Mouse (Mus musculus) kidney, adult 8-10 months (tissue): Measurements from ENCODE around the gene 2900026A02Rik.

Experiments
- DNase-seq, 2 experiments: peaks; one replicate each; pipeline ENCODE4 v3.0.0; 2022

Gene 2900026A02Rik

DNA sequence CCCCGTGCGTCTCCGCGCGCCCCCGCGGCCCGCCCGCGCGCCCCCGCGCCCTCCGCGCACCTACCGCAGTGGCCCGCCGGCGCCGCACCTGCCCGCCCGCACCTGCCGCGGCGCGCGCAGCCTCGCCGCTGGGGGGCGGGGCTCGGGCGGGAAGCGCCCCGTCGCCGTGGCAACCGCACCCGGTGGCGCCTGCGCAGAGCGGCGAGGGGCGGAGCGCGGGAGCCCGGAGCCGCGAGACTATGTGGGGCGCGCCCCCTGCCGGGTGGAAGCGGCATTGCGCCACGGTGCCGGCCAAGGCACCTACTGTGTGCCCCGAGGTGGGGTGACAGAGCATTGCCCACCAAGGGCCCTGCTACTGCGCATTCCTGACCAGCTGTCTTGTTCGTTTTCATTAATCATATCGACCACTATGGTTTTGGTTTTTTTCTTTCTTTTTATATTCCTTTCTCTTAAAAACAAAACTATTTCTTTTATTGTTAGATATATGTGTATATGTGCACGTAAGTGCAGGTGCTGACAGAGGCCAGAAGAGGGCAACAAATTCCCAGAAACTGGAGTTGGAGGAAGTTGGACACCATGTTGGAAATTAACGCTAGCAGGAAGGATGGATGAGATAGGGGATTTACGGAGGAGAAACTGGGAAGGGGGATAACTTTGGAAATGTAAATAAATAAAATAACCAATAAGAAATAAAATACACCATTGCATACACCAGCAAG is at the start of gene 2900026A02Rik:
Gene 2900026A02Rik (minus strand): TSS at position 90 of the 719 bp plus-strand sequence.
- DNase-seq = peak; percentile 73 to 83

DNA sequence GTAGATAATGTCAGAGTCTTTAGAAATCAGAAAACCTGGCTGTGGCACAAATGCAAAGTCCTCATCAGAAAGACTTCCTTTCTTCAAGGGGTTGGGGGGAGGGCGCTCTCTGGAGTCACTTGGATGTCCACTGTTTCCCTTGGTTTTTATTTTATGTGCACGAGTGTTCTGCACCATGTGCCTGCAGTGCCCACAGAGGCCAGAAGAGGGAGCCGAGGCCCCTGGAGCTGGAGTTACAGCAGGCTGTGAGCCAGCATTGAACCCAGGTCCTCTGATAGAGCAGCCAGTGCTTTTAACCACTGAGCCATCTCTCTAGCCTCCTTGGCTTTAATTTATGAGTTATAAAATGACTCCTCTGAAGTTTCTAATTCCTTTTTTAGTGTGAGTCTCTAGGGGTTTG is 49.0 kb upstream of the 2900026A02Rik start:
- DNase-seq = no peak

DNA sequence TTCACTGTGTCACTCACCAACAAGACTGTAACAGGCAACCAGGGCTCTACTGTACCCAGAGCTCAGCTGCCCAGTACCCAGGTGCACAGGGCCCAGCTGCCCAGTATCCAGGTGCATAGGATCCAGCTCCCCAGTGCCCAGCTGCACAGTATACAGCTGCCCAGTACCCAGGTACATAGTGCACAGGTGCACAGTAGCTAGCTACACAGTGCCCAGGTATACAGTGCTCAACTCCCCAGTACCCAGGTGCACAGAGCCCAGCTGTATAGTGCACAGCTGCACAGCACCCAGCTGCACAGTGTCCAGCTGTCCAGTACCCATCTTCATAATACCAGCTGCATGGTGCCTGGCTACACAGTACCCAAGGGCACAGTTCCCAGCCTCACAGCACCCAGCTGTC is 47.2 kb upstream of the 2900026A02Rik start:
- no peak for DNase-seq

DNA sequence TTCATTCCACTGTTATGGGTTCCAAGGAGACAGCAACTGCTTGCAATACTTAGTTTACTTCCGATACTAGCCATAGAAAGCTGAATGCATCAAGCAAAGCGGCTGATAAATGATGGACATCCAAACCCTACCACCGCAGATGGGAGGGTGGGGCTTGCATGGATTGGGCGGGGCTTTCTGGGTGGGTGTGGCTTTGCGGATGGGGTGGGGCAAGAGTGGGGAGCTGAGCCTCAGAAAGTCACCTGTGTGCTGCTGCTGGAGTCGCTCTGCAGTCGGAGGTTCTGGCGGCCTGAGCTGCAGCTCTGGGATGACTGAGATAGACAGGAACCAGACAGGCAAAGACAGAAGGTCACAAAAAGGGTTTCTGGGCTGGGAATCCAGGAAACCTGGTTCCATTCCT is 44.6 kb upstream of the 2900026A02Rik start:
- no peak for DNase-seq

DNA sequence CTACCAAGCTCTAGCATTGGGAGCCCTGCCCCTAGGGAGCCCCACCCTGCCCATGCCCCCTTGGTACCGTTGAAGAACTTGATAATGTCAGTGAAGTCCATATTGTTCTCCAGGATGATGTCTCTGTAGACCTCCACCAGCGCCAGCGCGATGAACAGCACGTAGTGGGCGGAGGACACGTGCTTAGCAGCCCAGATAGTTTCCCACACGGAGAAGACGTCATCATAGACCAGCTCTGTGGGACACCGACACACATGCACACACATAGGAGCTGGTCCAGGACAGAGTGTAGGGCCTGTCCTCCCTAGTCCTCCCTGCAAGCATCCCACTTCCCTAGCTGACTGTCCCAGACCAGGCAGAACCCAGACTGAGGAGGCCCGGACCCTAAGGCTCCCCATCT is 29.8 kb upstream of the 2900026A02Rik start:
- DNase-seq = no peak

DNA sequence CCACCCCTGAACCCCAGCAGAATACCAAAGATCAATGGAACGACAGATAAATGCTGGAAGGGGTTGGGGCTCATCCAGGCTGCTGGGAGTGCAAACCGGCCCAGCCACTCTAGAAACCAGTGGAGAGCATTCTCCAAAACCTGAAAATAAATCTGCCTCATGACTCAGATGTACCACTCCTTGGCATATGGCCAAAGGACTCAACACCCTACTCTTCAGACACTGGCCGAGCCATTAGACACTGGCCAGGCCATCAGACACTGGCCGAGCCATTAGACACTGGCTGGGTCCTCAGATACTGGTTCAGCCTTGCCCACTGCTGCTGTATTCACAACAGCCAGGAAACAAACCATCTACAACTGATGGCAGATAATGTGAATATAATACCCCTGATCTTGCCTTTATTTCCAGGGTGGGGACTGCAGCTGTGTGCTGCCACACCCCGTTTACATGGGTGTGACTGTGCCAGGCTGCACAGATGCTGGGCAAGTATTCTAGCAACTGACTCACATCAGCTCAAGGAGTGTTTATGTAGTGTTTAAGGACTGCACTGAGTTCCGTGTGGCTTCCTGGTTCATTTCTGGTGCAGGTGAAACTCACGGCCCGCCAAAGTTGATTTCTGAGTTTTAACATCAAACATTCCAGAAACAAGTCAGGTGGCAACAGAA is 28.4 kb upstream of the 2900026A02Rik start:
- no peak for DNase-seq

DNA sequence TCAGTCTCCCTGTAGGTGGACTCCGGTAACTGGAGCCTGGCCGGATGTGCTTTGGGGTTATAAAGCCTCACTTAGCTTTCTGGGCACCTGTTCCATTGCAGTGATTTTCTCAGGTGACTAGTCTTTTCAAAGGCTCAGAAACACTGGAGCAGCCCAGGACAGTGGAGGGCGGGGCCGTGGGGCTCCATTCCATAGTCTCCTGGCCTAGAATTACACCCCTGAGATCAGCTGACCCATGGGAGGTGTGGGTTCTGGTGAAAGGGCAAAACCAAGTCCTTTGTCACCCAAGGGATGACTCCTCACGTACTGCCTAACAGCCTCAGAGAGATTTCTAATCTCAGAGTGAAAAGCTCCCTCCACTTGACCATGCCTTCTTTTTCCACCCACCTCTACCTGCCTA is 9.2 kb upstream of the 2900026A02Rik start:
- DNase-seq = no peak

DNA sequence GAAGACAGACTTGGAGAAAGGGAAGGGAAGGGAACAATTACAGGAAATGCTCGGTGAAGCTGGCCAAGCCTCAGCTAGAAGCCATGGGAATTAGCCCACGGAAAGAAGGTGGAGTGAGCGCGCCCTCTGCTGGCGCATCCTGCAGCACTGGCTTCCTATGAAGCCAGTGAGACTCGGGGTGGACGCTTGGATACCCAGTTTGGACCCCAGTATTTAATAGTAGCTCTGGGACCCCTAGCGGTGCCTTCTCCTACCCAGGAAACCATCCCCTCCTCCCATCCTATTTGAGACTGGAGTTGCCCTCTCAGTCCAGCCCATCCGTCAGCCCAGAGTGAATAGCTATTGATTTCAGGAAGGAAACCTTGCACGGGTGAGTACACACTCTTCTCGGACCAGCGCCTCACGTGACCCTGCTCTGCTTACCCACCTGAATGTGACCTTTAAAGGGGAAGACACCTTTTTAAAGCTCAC is 5.6 kb upstream of the 2900026A02Rik start, which contains the start of gene Tmem211:
Gene Tmem211 (plus strand): TSS at position 278 of the 471 bp plus-strand sequence.
- DNase-seq = peak; percentile 81 to 87

DNA sequence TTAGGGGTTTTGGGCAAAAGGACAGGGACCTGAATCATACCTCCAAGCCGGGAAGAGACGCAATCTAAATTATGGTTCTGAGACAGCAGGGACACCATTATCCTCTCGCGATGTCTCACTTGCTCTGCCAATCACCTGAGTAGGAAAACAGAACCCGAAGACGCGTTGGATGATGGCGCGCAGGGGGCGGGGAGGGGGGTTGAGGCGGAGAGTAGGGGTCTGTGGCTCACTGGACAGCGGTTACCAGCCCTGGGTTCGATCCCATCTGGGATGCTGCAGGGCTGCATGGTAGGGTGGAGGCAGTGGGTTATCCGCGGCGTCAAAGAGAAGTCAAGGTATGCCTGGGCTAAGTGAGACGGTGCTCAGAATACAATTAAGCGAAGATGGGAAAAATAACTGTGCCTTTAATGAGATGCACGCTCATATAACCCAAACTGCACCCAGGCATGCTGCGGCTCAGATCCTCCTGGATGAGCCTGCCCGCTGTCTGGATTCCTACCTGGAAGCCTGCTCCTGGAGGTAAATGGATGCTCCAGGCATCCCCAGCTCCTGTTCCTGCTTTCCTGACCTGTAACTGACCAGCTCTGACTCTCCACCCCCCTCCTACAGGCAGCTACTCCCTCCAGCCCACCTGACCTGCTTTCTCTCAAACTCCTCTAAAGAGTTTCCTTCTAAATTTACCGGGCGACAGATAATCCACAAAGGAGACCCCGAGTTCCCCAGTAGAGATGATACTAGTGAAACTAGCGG is 4.8 kb upstream of the 2900026A02Rik start:
- no peak for DNase-seq

DNA sequence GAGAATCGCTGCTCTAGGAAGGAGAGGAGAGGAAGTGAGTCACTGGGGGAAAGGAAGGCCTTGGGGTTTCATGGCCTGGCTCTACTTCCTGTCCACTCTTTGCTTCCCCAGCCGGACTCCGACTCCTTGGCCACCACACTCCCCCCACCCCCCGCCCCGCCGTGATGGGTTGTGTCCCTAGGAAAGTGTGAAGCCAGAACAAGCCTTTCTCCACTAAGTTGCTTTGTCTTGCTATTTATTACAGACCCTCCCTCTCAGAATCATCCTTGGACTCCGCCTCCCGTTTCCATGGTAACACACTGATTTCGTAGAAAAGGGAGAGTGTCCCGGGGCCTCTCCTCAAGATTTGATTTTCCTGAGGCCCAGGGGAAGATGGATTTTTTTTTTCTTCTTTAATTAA is 4.2 kb upstream of the 2900026A02Rik start:
- DNase-seq = no peak

DNA sequence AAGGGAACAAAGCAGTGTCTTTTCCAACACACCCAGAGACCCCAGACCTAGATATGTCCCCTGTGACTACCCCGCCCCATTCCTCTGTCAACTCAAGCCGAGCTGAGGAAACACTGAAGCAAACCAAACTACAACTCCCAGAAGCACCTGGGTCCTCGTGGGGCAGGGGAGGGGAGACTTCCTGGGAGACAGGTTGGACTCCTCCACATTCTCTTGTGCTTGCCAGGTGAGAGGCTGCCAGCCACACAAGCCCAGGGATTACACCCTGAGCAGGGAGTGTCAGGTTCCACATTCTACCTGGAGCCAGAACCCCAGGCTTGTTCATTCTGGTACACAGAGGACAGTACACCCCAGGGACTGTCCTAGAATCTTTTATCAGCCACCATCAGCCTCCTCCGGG is 2.9 kb upstream of the 2900026A02Rik start:
- DNase-seq = no peak

DNA sequence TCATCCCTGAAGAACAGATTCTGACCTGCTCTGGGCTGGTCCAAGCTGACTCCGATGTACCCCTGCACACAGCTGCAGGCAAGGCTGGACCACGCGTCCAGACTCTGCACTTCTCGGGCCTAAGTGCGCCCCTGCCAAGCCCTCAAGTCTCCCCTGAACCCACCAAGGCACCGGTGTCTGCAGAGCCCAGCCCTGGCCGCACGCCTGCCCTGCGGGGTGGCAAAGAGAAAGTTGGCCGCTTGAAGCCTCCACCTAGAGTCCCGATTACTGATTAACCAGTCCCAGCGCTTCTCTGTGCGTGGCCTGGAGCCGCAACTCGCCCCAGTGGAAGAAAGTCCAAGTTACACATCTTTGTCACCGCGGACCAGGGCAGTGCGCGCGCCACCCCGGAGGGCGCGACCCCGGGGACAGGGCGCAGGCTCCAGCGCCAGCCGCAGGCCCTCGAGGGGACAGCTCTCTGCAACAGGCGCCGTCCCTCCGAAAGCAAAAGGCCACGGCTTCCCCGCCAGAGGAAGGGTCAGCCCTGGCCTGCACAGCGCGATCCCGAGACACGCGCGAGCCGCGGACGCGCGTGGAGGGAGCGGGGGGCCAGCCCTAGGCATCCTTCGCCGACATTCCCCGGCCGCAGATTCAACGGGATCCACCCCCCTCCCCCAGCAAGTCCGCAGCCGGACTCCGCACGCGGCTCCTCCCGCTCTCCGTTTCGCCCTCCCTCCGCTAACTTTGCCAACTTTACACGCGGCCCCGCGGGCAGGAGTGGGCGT is 471 bp downstream of the 2900026A02Rik start:
- peak; percentile 84 to 86 for DNase-seq

DNA sequence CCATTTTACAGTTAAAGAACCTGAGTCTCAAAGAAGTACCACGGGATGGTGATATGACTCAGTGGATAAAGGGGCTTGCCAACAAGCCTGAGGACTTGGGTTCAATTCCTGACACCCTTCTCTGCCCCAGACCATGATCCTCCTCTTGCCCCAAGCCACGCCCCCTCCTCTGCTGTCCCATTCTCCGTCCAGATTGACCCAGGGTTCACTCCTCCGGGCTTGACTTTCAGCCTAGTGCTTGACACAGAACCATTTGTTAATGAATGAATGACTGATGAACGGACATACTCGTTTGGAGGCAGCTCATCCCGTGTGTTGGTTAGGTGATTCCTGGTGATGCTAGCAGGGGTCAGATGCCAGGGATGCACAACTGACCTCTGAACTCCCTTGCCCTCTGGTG is 1.2 kb downstream of the 2900026A02Rik start:
- DNase-seq = no peak

DNA sequence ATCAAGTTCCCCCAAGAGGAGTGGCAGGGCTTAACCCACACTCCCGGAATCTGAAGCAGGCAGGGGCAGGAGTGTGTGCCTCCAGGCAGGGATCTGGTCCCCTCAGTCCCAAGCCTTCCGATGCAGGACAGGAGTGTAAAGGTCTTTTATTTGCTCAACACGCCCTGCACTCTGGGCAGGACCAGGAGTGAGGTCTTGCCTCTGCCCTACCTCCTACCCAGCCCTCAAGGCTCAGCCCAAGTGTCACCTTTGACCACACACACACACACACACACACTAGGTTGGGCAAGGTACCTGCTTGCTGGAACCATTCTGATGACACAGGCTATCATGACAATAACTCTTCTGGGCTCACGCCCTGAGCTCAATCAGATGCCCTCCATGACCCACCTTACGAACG is 1.6 kb downstream of the 2900026A02Rik start:
- peak in 1 of 2 experiments; percentile 50 for DNase-seq

DNA sequence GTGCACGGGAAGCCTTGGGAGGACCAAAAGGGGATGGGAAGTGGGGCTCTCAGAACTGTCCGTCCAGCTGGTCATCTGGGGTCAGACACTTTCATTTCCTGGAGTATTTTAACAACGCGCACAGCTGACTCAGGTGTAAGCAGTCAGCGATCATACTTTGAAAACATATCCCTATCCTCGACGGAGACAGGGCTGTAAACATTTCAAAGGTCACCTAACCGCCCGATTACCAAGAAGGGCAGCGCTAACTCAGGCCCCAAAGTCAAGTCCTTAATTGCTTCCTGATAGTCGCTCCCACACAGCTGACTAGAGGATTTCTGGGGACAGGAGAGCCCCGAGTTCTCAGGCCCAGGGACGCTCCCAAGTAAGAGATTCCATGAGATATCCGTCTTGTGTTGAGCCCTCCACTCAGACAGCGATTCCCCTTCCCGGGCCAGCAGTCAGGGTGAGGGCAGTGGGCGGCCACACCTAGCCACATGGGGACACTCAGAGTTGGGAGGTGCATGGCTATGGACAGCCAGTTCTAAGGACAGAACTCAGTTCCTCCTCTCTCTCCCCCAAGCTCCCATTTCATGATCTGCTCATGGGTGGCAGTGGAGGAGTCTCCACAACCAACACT is 2.3 kb downstream of the 2900026A02Rik start:
- no peak for DNase-seq

DNA sequence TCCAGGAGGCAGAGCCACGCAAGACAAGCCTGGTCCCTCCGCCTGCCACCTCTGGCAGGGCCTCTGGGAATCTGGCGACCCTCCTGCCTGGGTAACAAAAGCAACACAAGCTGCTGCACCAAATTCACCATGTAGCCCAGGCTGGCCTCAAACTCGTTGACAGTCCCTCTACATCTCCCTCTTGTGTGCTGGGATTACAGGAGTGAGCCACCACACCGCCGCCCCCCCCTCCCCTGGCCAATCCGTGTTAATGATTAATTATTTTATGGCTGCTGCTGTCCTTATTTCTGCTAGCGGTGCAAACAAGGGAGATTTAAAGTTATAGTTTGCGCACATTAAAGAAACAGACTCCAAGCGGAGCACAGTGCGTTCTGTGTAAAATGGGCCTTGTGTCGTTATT is 4.0 kb downstream of the 2900026A02Rik start:
- peak in 1 of 2 experiments; percentile 65 for DNase-seq

DNA sequence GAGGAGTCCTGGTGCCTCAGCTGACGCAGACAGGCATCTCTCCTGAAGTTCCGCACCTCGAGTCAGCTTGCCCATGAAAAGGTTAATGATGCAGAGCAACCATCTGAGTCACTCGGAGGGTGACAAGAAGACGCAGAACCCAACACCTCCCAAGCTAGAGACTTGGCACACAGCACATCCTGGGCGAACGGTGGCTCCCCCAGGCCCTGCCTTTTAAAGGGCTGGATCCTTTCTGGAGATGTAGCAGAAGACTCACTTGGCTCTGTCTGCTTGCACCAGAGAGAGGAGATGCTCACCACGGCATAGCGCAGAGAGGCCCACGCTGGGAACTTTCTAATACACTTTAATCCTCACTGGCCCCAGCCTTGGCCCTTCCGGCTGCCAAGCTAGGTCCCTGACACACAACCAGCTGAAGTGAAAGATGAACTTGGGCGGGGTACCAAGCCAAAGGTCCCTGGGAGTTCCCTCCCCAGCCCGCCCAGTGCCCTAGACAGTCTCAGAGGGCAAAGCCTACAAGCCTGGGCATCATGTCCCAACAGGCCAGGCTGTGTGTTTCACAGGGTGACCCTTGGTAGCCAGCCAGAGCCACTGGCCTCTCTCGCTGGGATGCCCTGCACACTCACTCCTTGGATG is 4.6 kb downstream of the 2900026A02Rik start:
- peak; percentile 80 to 82 for DNase-seq

DNA sequence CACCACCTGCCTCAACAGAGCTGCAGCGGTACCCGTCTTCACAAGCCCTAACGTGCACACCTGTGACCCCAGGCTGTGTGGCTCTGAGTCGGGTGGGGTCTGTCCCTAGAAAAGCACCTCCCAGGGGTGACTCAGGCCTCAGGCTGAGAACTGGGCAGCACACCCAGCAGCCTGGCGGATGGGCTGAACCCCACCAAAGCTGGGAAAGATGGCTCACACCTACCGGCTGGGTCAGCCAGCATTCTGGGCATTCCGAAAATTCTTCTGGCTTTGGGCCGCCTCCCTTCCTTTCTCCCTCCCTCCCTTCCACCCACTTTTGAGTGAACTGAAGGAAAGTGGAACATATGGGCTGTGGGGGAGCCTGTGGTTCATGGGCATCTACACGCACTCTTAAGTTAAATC is 5.4 kb downstream of the 2900026A02Rik start:
- DNase-seq = no peak

DNA sequence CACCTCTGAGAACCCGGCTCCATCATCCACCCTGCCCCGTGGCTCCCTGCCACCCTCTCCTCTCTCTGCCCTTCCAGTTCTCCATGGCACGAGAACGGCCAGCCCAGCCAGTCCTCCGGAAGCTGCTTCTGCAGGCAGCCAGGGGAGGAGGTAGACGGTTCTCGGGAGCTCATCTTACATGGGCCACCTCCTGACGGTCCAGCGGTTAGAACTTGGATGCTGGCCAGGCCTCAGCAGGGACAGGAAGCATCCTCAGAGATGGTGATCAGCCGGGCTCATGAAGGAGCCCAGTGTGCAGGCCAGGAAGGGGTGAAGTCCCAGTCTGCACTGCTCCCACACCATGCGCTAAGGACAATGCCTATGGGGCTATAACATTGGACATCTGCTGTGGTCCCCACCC is 6.6 kb downstream of the 2900026A02Rik start:
- DNase-seq = peak; percentile 71 to 72

DNA sequence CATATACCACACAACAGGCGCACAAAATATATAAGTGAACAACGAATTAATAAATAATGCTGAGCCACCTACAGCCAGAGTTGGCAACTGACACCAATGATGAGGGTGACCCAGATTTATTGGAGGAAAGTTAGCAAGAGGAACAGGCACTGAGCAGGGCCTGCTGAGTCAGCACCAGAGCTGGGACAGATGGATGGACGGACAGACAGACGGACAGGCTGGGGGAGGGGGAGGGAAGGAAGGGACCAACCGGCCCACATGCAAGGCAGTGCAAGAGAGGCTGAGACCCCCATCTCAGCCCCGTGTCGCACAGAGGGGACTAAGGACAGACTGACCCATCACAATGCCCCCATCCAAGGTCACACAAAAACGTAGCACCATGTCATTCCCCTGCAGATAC is 7.0 kb downstream of the 2900026A02Rik start:
- DNase-seq = no peak

DNA sequence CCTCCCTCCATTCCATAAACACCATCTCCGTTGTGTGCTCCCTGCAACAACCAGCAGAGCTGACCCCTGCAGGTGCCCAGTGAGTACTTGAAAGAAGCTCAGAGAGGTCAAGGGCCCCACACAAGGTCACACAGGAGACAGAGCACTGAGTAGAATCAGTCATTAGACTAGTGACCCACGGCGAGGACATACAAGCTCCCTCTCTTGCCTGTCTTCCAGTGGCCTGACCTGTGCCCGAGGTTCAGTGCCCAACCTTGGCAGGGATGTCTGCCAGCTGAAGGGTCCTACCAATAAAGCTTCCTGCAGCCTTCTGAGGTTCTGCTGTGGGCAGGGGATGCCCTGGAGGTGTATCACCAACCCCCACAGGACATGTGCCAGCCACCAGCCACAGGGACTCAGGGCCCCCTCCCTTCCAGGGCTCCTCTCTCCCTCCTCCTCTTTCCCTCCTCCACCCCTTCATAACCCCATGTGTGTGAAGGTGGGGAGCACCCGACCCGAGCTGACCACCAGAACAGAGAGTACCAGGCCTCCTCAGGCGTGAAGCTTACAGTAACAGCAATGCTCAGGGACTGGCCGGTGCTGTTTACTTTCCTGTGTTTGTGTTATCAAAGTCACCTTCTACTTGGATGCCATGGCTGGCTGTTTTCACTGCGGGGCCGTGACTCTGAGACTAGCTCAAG is 8.7 kb downstream of the 2900026A02Rik start:
- DNase-seq = no peak
